Mouse (Mus musculus) bone marrow macrophage, adult 2 months (primary cell): ENCODE data around the gene Gpr87.

Experiments
- CTCF ChIP-seq: IDR thresholded peaks from 2 replicates; pipeline ENCODE4 v1.5.1; 2012; ENCODE audit warnings: low read depth, mild to moderate bottlenecking, low read length, moderate library complexity
- POLR2A ChIP-seq: IDR thresholded peaks from 2 replicates; pipeline ENCODE4 v1.6.1; 2012; ENCODE audit warnings: mild to moderate bottlenecking, low read depth, low read length, borderline replicate concordance

DNA sequence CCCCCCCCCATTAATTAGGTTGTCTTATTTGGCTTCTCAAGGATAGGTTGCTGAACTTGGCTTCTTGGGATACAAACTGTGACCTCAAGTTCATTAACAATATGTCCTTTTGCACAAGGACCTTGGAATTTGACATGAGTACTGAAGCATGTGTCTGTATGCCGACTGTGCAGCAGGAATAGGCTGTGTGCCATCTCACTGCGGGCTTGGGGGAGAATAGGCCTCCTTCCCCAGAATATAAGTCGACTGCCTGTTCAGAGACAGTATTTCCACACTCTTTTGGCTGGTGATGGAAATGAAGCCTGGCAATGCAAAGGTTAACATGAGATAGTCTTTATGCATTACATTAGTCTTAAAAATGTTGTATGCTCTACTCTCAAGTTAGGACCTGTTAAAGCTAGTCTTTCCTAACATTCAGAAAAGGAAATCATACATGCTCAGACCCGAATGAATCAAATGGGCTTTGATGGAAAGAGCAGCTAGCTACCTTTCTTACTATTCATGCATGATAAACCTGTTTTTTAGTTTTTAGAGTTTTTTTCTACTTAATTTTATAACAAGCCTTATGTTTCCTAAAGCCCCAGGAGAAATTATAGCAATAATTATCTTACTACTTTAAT lies 2.5 kb upstream of the Gpr87 start:
- no peak for TF ChIP-seq CTCF
- no peak for TF ChIP-seq POLR2A
